Mouse (Mus musculus) thymus, adult 2 months (tissue): ENCODE data around the gene Timp1. TPM values are rescaled to one million over a fixed set of nuclear protein-coding genes. Genes with fewer than 3 reads are reported as not detected.

Experiments used
- DNase-seq: peaks from one replicate; pipeline ENCODE4 v3.0.0; 2021
- H3K27ac ChIP-seq: fragments of 200-500 bp; 2 replicates; pipeline ENCODE4 v1.5.1; 2012; ENCODE audit warnings: low read length, control low read depth; ENCODE audit not compliant: control insufficient read depth, insufficient read depth
- H3K27me3 ChIP-seq: fragments of 200-500 bp; 2 replicates; pipeline ENCODE4 v1.6.1; 2012; ENCODE audit warnings: mild to moderate bottlenecking, low read length, moderate library complexity, mixed read lengths; ENCODE audit not compliant: control insufficient read depth, insufficient read depth
- H3K36me3 ChIP-seq: fragments of 200-500 bp; 2 replicates; pipeline ENCODE4 v1.6.1; 2012; ENCODE audit warnings: mild to moderate bottlenecking, low read length, moderate library complexity; ENCODE audit not compliant: control insufficient read depth, insufficient read depth
- H3K4me1 ChIP-seq: fragments of 200-500 bp; replicated peaks from 2 replicates; pipeline ENCODE4 v1.6.1; 2012; ENCODE audit warnings: low read length; ENCODE audit not compliant: control insufficient read depth, insufficient read depth
- H3K4me3 ChIP-seq: fragments of 200-500 bp; 2 replicates; pipeline ENCODE4 v1.5.1; 2012; ENCODE audit warnings: mild to moderate bottlenecking, low read length, control low read depth, moderate library complexity; ENCODE audit not compliant: control insufficient read depth, insufficient read depth
- CTCF ChIP-seq: fragments of 200-500 bp; IDR thresholded peaks from 2 replicates; pipeline ENCODE4 v1.5.1; 2012; ENCODE audit warnings: mild to moderate bottlenecking, control low read depth, low read length, moderate library complexity, borderline replicate concordance; ENCODE audit not compliant: control insufficient read depth, poor library complexity, insufficient read depth; ENCODE audit errors: extremely low read depth
- POLR2A ChIP-seq: fragments of 200-500 bp; IDR thresholded peaks from 2 replicates; pipeline ENCODE4 v1.6.1; 2012; ENCODE audit warnings: mild to moderate bottlenecking, low read length, control low read depth, moderate library complexity; ENCODE audit not compliant: control insufficient read depth, poor library complexity, insufficient read depth; ENCODE audit errors: extremely low read depth
- WGBS: fragments of 180-500 bp; shearing (Covaris S2); methylation state at CpG from one replicate; pipeline ENCODE4 v1.1.7; 2018; 5-methylcytosine and 5-hydroxymethylcytosine counted together
- polyA plus RNA-seq: library from polyadenylated mRNA; depleted of rRNA; stranded (reverse); fragments of >200 nt; gene quantifications from 2 replicates; pipeline ENCODE4 v1.2.3, GENCODE M21; 2012; rRNA removed

The Timp1 gene
- polyA plus RNA-seq, 1 experiment = 12.0 TPM

- Histone ChIP-seq H3K4me3 (peak within 1 kb of the TSS; percentile 33), H3K27me3 (peaks cover 4% of the 10 kb centered on the region; the same call in 1 of the 2 replicates), H3K27ac (no peak within 1 kb of the TSS), H3K36me3 (no peaks in the 10 kb centered on the region), H3K4me1 (peaks cover 8% of the 10 kb centered on the region)
- peak; percentile 62 for DNase-seq
- WGBS = under 1% methylated on average over 30 of the region's 44 CpGs
- TF ChIP-seq CTCF (no peak), POLR2A (no peak)
Measured at GRCm38 (mm10) chrX:20920844-20921364, 50.9 kb downstream of the Timp1 start, which contains the start of gene Syn1. Gene Syn1, minus strand, starts transcription at chrX:20921004.

GRCm38 (mm10) chrX:20921366-20921765 lies 51.4 kb downstream of the Timp1 start:
- TF ChIP-seq POLR2A = no peak
- no peak for TF ChIP-seq CTCF
- H3K27me3 ChIP-seq = peaks cover 4% of the 10 kb centered on the region; the same call in 1 of the 2 replicates
- no peak overlapping the region for H3K4me3 ChIP-seq
- no peak for DNase-seq
- H3K36me3 ChIP-seq = no peaks in the 10 kb centered on the region
- no peak overlapping the region for H3K27ac ChIP-seq
- 48% methylated on average over 5 of the region's 5 CpGs for WGBS
- peaks cover 8% of the 10 kb centered on the region for H3K4me1 ChIP-seq

GRCm38 (mm10) chrX:20923506-20923905 lies 53.5 kb downstream of the Timp1 start:
- H3K4me1 ChIP-seq = peaks cover 8% of the 10 kb centered on the region
- no peak for DNase-seq
- H3K36me3 ChIP-seq = no peaks in the 10 kb centered on the region
- H3K27me3 ChIP-seq = peaks cover 4% of the 10 kb centered on the region; the same call in 1 of the 2 replicates
- no peak overlapping the region for H3K27ac ChIP-seq
- 82% methylated on average over 1 of the region's 1 CpGs for WGBS
- TF ChIP-seq CTCF (no peak), POLR2A (no peak)
- no peak overlapping the region for H3K4me3 ChIP-seq

Other genes with a start within 250 kb of the Timp1 start
- 429 and 454 TPM in 2 replicates for gene Uba1, start 211.8 kb upstream of the Timp1 start, polyA plus RNA-seq
- 200 and 211 TPM in 2 replicates for gene Cdk16, start 182.2 kb upstream of the Timp1 start, polyA plus RNA-seq
- 38.3 and 39.3 TPM in 2 replicates for gene Usp11, start 166.3 kb upstream of the Timp1 start, polyA plus RNA-seq
- 194 and 224 TPM in 2 replicates for gene Araf, start 72.4 kb upstream of the Timp1 start, polyA plus RNA-seq
- 0.67 and 0.88 TPM in 2 replicates for gene Syn1, start 50.8 kb downstream of the Timp1 start, polyA plus RNA-seq
- 80.6 and 81.6 TPM in 2 replicates for gene Cfp, start 61.4 kb downstream of the Timp1 start, polyA plus RNA-seq
- 17.4 and 19.4 TPM in 2 replicates for gene Elk1, start 80.4 kb downstream of the Timp1 start, polyA plus RNA-seq
- 18.7 and 23.4 TPM in 2 replicates for gene Uxt, start 91.9 kb downstream of the Timp1 start, polyA plus RNA-seq
- 1.5 and 2.3 TPM in 2 replicates for gene Zfp182, start 192.2 kb downstream of the Timp1 start, polyA plus RNA-seq
- not detected in 2 replicates for gene Spaca5, start 198.2 kb downstream of the Timp1 start, polyA plus RNA-seq
- gene Zfp300, start 219.4 kb downstream of the Timp1 start, polyA plus RNA-seq = 0.05 TPM in 2 replicates
- not detected in 2 replicates for gene Ssxa1, start 245.7 kb downstream of the Timp1 start, polyA plus RNA-seq